Mouse (Mus musculus): ENCODE measurements around the gene Sorbs2.

DNA sequence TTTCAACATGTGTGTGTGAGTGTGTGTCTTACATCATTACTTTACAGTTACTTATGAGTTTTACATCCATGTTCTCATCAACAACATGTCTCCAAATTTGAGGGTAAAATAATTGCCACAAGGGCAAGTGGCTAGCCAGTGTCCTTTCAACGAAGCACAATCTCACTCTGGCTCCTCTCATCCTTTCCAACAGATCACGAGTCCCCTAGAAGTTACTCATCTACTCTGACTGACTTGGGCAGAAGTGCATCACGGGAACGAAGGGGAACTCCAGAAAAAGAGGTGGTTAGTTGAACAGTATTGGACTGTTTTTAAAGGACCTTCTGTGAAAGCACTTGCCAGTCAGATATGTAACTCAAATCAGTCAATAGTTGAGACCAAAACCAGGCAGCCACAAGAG lies 291.9 kb downstream of the Sorbs2 start:
- TF ChIP-seq POLR2A (IDR thresholded peaks at IDR 0.05; ENCODE audit: low read depth, low read length) (no peak), CTCF (conservative IDR thresholded peaks at IDR 0.05; ENCODE audit: insufficient read depth, insufficient read length, low read depth, low read length) (no peak)

Data from kidney, adult 2 months (tissue).